Mouse (Mus musculus) 3T3-L1 (cell line): ENCODE results near the gene Orc5.

ENCODE experiments used
- DNase-seq: peaks from one replicate; pipeline ENCODE4 v3.0.0-alpha.2; 2015; ENCODE audit warnings: low read depth, low spot score

Gene Orc5

DNA sequence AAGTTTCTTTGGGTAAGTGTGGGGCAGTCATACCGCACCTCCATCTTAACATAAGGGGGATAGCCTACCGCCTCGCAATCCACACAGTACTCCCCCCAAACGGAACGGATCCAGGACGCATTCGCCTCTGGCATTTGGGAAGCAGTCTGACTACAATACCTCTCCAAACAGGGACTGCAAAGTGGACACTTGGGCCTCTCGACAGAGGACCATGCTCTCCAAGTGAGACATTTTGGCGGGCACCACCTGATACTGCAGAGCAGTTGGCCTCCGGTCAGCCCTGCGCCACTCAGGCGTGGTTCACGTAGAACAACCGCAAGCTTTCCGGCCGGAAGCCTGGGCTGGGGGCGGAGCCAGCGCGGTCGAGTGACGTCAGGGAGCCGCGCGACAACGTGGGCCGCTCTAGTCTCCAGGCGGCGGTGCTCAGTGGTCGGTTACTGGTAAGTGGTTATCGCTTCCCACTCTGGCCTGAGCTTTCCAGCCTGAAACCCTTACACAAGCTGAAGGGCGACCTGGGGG lies at the start of gene Orc5:
Orc5 (minus strand) TSS at position 397 of the 519 bp plus-strand sequence.
- DNase-seq = peak; percentile 94

GRCm38 (mm10) chr5:22596981-22597380 lies 46.8 kb upstream of the Orc5 start:
- DNase-seq = peak; percentile 85

GRCm38 (mm10) chr5:22589370-22589966 lies 39.2 kb upstream of the Orc5 start:
- peak; percentile 39 for DNase-seq

- no peak for DNase-seq
Observed at GRCm38 (mm10) chr5:22587492-22587891, 37.3 kb upstream of the Orc5 start.

- peak; percentile 56 for DNase-seq
Observed at GRCm38 (mm10) chr5:22584556-22584955, 34.3 kb upstream of the Orc5 start.

DNA sequence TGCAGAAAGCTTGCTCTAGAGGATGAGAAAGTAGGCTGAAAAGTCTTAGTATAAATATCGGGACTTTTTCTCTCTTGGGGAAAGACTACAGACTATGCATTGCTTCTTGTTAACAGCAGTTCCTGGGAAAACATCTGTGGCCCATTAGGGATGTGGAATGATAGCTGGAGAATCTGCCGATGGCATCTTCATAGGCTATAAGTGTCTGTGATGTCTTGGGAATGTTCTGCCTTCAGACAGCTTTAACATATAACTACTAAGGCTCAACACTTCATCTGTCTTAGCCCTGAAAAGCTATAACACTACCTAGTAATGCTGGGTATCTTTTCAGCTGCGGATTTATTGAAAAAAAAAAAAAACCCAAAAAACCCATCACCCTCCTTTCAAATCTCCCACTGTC lies 27.8 kb upstream of the Orc5 start:
- no peak for DNase-seq

GRCm38 (mm10) chr5:22574751-22575150 lies 24.5 kb upstream of the Orc5 start:
- no peak for DNase-seq

DNA sequence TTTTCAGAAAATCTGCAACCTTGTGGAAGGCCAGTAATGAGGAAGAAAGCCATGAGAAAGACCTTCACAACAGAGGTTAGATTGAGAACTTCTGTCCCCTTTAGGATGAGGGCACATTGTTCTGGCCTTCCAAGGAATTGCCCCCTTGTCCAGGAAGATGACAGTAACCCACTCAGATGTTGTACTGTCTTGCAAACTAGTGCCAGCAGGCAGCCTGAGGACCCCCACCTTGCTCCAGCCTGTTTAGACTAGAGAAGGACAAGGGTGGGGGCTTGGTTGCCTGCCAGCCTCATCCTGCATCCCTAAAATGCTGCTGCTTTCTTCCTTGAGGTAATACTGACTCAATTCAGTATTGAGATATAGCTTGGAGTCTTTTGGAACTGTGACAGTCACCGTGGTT lies 23.9 kb upstream of the Orc5 start:
- DNase-seq = peak; percentile 24

DNA sequence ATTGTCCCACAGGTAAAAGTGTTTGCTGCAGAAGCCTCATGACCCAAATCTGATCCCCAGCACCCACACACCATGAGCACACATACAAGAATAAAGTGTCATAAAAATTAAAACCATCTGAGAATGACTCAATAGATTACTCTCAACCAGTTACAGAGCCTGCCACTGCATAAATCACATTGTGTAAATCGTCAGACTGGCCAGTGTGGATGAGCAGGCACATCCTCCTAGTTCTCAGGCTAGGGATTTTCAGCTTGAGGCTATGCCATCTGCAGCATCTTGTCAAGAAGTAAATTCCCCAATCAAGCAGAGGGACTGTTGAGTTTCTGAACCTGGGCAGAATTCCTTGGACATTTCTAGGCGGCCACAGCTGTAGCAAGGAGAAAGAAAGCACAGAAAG lies 23.5 kb upstream of the Orc5 start:
- DNase-seq = peak; percentile 85

- no peak for DNase-seq
Observed at GRCm38 (mm10) chr5:22572881-22573280, 22.7 kb upstream of the Orc5 start.

- DNase-seq = no peak
Observed at GRCm38 (mm10) chr5:22572456-22572855, 22.2 kb upstream of the Orc5 start.

GRCm38 (mm10) chr5:22565708-22566107 lies 15.5 kb upstream of the Orc5 start:
- DNase-seq = no peak

GRCm38 (mm10) chr5:22559801-22560200 lies 9.6 kb upstream of the Orc5 start:
- no peak for DNase-seq

- no peak for DNase-seq
Observed at GRCm38 (mm10) chr5:22557491-22558113, 7.4 kb upstream of the Orc5 start.

DNA sequence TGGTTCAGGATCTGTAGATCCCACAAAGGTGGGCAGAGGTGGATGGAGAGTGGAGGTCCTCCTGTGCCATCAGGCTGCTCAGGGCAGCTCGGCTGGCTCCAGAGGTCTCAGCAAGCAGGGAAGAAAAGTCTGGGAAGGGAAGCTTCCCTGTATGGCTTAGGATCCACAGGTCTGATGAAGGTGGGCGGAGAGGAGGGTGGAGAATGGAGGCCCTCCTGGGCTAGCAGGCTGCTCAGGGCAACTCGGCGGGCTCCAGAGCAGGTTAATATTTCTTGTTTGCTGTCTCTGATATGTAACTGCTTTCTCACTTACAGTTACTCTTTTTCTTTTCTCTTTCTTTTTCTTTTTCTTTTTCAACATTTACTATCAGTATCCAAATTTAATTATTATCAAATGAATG lies 6.5 kb upstream of the Orc5 start:
- no peak for DNase-seq

DNA sequence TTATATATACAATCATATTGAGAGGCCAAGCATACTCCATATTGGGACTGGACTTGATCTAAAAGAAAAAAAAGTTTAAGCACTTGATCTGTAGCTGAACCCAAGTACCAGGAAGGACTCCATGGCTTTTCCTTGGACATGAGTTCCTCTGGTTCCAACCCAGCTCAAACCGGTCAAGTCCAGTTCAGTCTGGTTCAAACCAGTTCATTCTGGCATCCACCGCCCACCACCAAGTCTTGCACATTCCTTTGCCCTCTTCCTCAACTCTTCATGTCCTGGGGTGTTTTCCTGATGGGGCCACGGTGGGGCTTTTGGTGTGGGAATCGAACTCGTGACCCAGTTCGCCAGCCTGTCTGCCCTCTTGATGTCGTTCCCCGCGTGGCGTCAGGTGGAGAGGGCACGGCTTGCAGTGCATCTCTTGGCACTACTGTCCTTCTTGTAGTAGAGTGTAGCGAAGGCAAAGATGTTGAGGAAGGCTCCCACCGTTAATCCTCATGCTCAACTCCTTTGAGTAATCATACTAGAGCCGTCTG lies 2.1 kb upstream of the Orc5 start:
- no peak for DNase-seq

GRCm38 (mm10) chr5:22549366-22550032 lies 730 bp downstream of the Orc5 start:
- DNase-seq = no peak

GRCm38 (mm10) chr5:22548556-22549161 lies 1.6 kb downstream of the Orc5 start:
- DNase-seq = peak; percentile 18

DNA sequence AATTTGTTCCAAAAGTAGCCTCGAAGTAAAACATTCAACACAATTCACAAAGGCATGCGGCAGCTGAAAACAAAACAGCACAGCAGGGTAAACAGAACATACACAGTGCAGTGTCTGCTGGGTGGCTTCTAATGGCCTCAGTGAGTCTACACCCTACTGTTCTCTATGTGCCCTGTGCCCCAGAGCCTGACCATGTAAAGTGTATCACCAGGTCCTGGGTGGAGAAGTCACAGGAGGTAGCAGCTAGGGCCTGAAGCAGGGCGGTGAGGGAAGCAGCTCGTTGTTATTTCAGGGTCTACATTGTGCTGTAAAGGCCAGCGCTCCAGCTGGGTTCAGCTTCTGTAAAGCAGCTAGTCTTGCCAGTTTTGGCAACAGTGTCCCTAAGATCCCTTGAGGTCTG lies 3.7 kb downstream of the Orc5 start:
- no peak for DNase-seq

- no peak for DNase-seq
Observed at GRCm38 (mm10) chr5:22545305-22545704, 4.9 kb downstream of the Orc5 start.

DNA sequence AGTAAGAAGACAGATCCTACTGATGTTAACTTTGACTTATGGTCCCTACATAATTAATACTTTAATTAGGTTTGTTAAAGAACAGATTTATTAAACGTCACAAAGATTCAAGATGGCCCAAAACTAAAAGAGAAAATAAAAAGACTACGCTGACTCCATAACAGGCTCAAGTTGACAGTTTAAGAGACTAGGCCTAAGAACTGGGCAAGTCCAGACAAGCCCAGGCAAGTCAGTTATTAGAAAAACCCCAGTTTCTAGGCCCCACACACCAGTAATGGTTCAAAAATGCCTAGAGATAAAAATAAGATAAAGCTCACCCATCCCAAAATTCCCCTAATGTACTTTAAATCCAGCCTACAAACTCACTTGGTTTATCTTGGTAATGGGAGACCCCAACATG lies 7.6 kb downstream of the Orc5 start:
- peak; percentile 3 for DNase-seq

- no peak for DNase-seq
Observed at GRCm38 (mm10) chr5:22538996-22539600, 11.1 kb downstream of the Orc5 start.
